Mouse (Mus musculus): ENCODE results near the gene Glipr2. TPM values are rescaled to one million over a fixed set of nuclear protein-coding genes. Genes with fewer than 3 reads are reported as not detected.

The Glipr2 gene
- total RNA-seq, 2 experiments from 2014 or later, result 2.2 TPM

GRCm38 (mm10) chr4:44004623-44005409 is 47.6 kb downstream of the Glipr2 start:
- DNase-seq, result no peak

- no peak for DNase-seq
Measured at GRCm38 (mm10) chr4:44010176-44010575, 53.0 kb downstream of the Glipr2 start.

GRCm38 (mm10) chr4:44010893-44011292 is 53.7 kb downstream of the Glipr2 start:
- no peak for DNase-seq

- DNase-seq, result no peak
Measured at GRCm38 (mm10) chr4:44011799-44012198, 54.6 kb downstream of the Glipr2 start.

- peak; percentile 93 for DNase-seq
Measured at GRCm38 (mm10) chr4:44012376-44013367, 55.5 kb downstream of the Glipr2 start.

- no peak for DNase-seq
Measured at GRCm38 (mm10) chr4:44013391-44014070, 56.3 kb downstream of the Glipr2 start.

- DNase-seq, result no peak
Measured at GRCm38 (mm10) chr4:44016071-44016470, 58.9 kb downstream of the Glipr2 start.

- DNase-seq, result no peak
Measured at GRCm38 (mm10) chr4:44016791-44017190, 59.6 kb downstream of the Glipr2 start.

- no peak for DNase-seq
Measured at GRCm38 (mm10) chr4:44022323-44022722, 65.1 kb downstream of the Glipr2 start.

- DNase-seq, result no peak
Measured at GRCm38 (mm10) chr4:44022766-44023165, 65.6 kb downstream of the Glipr2 start.

- DNase-seq, result no peak
Measured at GRCm38 (mm10) chr4:44023681-44024080, 66.5 kb downstream of the Glipr2 start.

GRCm38 (mm10) chr4:44024241-44024640 is 67.0 kb downstream of the Glipr2 start:
- DNase-seq, result no peak

- DNase-seq, result no peak
Measured at GRCm38 (mm10) chr4:44025570-44025969, 68.4 kb downstream of the Glipr2 start.

Other genes starting within 250 kb of the Glipr2 start
- not detected for gene Olfr71, start 247.1 kb upstream of the Glipr2 start, total RNA-seq (2021)
- gene Hrct1, start 230.2 kb upstream of the Glipr2 start, total RNA-seq (2021), result 1 to 10 TPM in 1 of 2 experiments, under 1 TPM in 1; 0.47 to 1.2 TPM
- 1 to 10 TPM in 1 of 2 experiments, under 1 TPM in 1; 0.61 to 1.1 TPM for gene Spaar, start 227.4 kb upstream of the Glipr2 start, total RNA-seq (2021)
- gene Olfr159, start 186.4 kb upstream of the Glipr2 start, total RNA-seq (2021), result not detected
- gene Olfr156, start 133.5 kb upstream of the Glipr2 start, total RNA-seq (2021), result not detected
- gene Olfr157, start 117.2 kb upstream of the Glipr2 start, total RNA-seq (2021), result not detected
- not detected for gene Olfr155, start 105.8 kb upstream of the Glipr2 start, total RNA-seq (2021)
- gene Reck, start 81.9 kb upstream of the Glipr2 start, total RNA-seq (2021), result 1 to 10 TPM; 5.8 to 7.5 TPM
- gene Ccin, start 26.1 kb downstream of the Glipr2 start, total RNA-seq (2021), result not detected
- 100 to 1,000 TPM; 280 to 304 TPM for gene Clta, start 47.1 kb downstream of the Glipr2 start, total RNA-seq (2021)
- gene Gne, start 126.8 kb downstream of the Glipr2 start, total RNA-seq (2021), result 10 to 100 TPM; 43.7 to 50.9 TPM

Data from layer of hippocampus, postnatal 36 days (tissue).